Mouse (Mus musculus) layer of hippocampus, postnatal 10 days (tissue): ENCODE measurements at regions not wholly inside any gene's neighbourhood (a gene's known extent, or its start where the extent isn't known, plus 50 kb on each side); places are given as distances from the start of the nearest gene placed in this dataset.

Experiments used
- DNase-seq, 2 experiments: peaks; one replicate each; pipeline ENCODE4 v3.0.0; 2021; ENCODE audit warnings: low spot score in 2 of 2

- DNase-seq = no peak
Measured at GRCm38 (mm10) chr10:122197703-122198102, 100.5 kb upstream of the Rxylt1 start.

DNA sequence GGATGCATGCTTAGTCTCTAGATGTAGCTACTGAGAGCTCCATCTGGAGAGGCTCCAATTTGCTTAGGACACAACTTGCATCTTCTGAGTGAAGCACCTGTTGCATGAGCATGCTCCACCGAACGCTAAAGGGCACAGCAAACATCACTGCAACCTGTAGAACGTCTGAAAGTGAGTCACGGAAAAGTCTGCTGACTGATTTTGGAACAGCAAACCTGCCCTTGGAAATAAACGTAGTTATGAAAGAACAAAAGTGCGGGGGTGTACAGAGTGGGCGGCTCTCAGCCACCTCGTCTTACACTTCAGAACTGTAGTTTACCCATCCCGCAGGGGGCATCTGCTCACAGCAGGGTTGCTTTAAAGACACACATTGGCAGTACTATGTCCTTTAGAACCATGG is 97.0 kb upstream of the Rxylt1 start:
- no peak for DNase-seq

GRCm38 (mm10) chr10:122193343-122193742 is 96.2 kb upstream of the Rxylt1 start:
- no peak for DNase-seq

- no peak for DNase-seq
Measured at GRCm38 (mm10) chr10:122185152-122185745, 88.1 kb upstream of the Rxylt1 start.

GRCm38 (mm10) chr10:122183025-122183424 is 85.9 kb upstream of the Rxylt1 start:
- peak; percentile 51 to 60 for DNase-seq

- no peak for DNase-seq
Measured at GRCm38 (mm10) chr10:122149038-122149437, 51.9 kb upstream of the Rxylt1 start.

- DNase-seq = no peak
Measured at GRCm38 (mm10) chr10:122148609-122149008, 51.4 kb upstream of the Rxylt1 start.
